Mouse (Mus musculus) liver, embryonic 13.5 days (tissue): ENCODE data around the gene Atxn7. TPM values are rescaled to one million over a fixed set of nuclear protein-coding genes. Genes with fewer than 3 reads are reported as not detected.
"Not testable (repeated sequence)": the region's sequence is repeated elsewhere in the genome, so short reads cannot be mapped to it uniquely, and the experiment has no call there.

Experiments
- ATAC-seq: fragments of 200-750 bp; cut with Nextera tagmentation; 2 replicates; pipeline ENCODE4 v1.8.0; 2017; ENCODE audit warnings: low read depth, mild to moderate bottlenecking, moderate number of reproducible peaks, moderate library complexity
- DNase-seq: peaks from one replicate; pipeline ENCODE4 v3.0.0; 2022
- H3K27ac ChIP-seq: fragments of 300-500 bp; sonication (generic); 2 replicates; pipeline ENCODE4 v1.5.1; 2015; ENCODE audit warnings: moderate library complexity, mild to moderate bottlenecking, inconsistent platforms
- H3K27me3 ChIP-seq: fragments of 300-500 bp; sonication (generic); 2 replicates; pipeline ENCODE4 v1.6.1; 2015; ENCODE audit warnings: mild to moderate bottlenecking, inconsistent platforms
- H3K36me3 ChIP-seq: fragments of 300-500 bp; sonication (generic); 2 replicates; pipeline ENCODE4 v1.6.1; 2015; ENCODE audit warnings: mild to moderate bottlenecking, inconsistent platforms
- H3K4me1 ChIP-seq: fragments of 300-500 bp; sonication (generic); replicated peaks from 2 replicates; pipeline ENCODE4 v1.6.1; 2015; ENCODE audit warnings: inconsistent platforms
- H3K4me2 ChIP-seq: fragments of 300-500 bp; sonication (generic); 2 replicates; pipeline ENCODE4 v1.6.1; 2015; ENCODE audit warnings: inconsistent platforms, mild to moderate bottlenecking, moderate library complexity
- H3K4me3 ChIP-seq: fragments of 300-500 bp; sonication (generic); replicated peaks from 2 replicates; pipeline ENCODE4 v1.5.1; 2015; ENCODE audit warnings: mild to moderate bottlenecking, inconsistent platforms
- H3K9ac ChIP-seq: fragments of 300-500 bp; sonication (generic); 2 replicates; pipeline ENCODE4 v1.6.1; 2015; ENCODE audit warnings: mild to moderate bottlenecking, inconsistent platforms
- H3K9me3 ChIP-seq: fragments of 300-500 bp; sonication (generic); replicated peaks from 2 replicates; pipeline ENCODE4 v1.6.1; 2016; ENCODE audit warnings: inconsistent platforms
- WGBS: fragments of 180-500 bp; shearing (Covaris S2); methylation state at CpG from one replicate; pipeline ENCODE4 v1.1.7; 2015; ENCODE audit not compliant: insufficient replicate concordance; 5-methylcytosine and 5-hydroxymethylcytosine counted together
- polyA plus RNA-seq: library from polyadenylated mRNA; unstranded; fragments of >200 nt; fragmentation: Nextera tagmentation; extraction: Ambion mirVana; gene quantifications from 2 replicates; pipeline ENCODE4 v1.2.1, GENCODE M21; 2015

Gene Atxn7
- polyA plus RNA-seq: 1.2 and 1.6 TPM in 2 replicates

DNA sequence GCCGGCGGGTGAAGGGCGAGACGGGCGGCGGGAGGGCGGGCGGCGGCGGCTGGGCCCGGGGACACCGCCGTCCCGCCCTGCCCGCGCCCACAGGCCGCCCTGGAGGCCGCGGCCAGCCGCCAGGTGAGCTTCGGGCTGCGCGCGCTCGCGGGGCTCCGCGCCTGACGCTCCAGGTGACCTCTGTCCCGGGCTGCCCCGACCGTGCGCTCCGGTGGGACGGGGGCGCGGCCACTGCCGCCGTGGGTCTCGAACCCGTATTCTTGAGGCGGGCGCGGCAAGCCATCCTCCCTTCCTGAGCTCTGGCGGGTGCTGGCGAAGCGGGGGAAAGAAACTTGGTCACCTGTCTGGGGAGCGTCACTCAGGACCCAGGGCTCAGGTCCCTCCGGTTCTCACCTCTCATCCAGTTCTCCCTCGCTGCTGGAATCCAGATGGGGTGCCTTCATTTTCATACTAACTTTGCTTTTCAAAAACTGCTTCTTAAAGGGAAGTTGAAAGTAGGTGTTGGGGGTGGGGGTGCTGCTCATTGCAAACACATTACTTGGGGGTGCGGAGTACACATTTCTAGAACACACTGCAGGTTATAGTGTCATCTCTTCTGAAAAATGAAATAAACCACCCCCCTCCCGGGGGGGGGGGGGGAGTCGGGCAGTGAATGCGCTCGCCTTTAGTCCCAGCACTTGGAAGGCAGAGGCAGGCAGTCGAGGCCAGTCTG, at the start of gene Atxn7, which contains the start of gene Thoc7:
Gene Atxn7 (plus strand): TSS at position 40 of the 712 bp plus-strand sequence.
Gene Thoc7 (minus strand): TSS at position 452 of the 712 bp plus-strand sequence.
- Histone ChIP-seq H3K36me3 (0 out of 2 replicates have a peak, but pooled peaks cover 3% of the 10 kb centered on the region), H3K4me1 (peaks cover 43% of the 10 kb centered on the region), H3K4me3 (peak within 1 kb of the TSS; percentile 94), H3K9ac (peak within 1 kb of the TSS; percentile 95), H3K4me2 (peak within 1 kb of the TSS; percentile 87), H3K9me3 (no peaks in the 10 kb centered on the region), H3K27ac (peak within 1 kb of the TSS; percentile 83), H3K27me3 (no peaks in the 10 kb centered on the region)
- ATAC-seq (peak; percentile 79), DNase-seq (peak; percentile 38)
- 1% methylated on average over 41 of the region's 56 CpGs for WGBS

- Histone ChIP-seq H3K4me3 (no peak within 1 kb of the TSS), H3K4me1 (no peaks in the 10 kb centered on the region), H3K9ac (no peak within 1 kb of the TSS)
Observed at GRCm38 (mm10) chr14:13914387-13915082, 46.7 kb upstream of the Atxn7 start, which contains the start of gene Gm281. Gene Gm281, minus strand, starts transcription at chr14:13914478.

GRCm38 (mm10) chr14:13915207-13915606, 46.0 kb upstream of the Atxn7 start:
- ATAC-seq: no peak
- Histone ChIP-seq H3K27ac (no peak overlapping the region), H3K36me3 (no peaks in the 10 kb centered on the region), H3K9ac (no peak overlapping the region), H3K27me3 (no peaks in the 10 kb centered on the region), H3K9me3 (no peaks in the 10 kb centered on the region), H3K4me2 (no peak overlapping the region), H3K4me3 (no peak overlapping the region), H3K4me1 (no peaks in the 10 kb centered on the region)
- no peak for DNase-seq
- WGBS: 52% methylated on average over 4 of the region's 4 CpGs

More at GRCm38 (mm10) chr14:13914387-13915082, 46.7 kb upstream of the Atxn7 start, which contains the start of gene Gm281:
- no peak for DNase-seq
- no peaks in the 10 kb centered on the region for H3K36me3 ChIP-seq
- no peak for ATAC-seq
- no peaks in the 10 kb centered on the region for H3K9me3 ChIP-seq
- 28% methylated on average over 1 of the region's 1 CpGs for WGBS
- H3K27ac ChIP-seq: no peak within 1 kb of the TSS
- H3K27me3 ChIP-seq: no peaks in the 10 kb centered on the region
- H3K4me2 ChIP-seq: no peak within 1 kb of the TSS

- ATAC-seq: no peak
- H3K4me3 ChIP-seq: no peak overlapping the region
- WGBS: 74% methylated on average over 10 of the region's 10 CpGs
- no peak for DNase-seq
- no peak overlapping the region for H3K9ac ChIP-seq
- no peaks in the 10 kb centered on the region for H3K4me1 ChIP-seq
- no peak overlapping the region for H3K4me2 ChIP-seq
- H3K27me3 ChIP-seq: no peaks in the 10 kb centered on the region
- no peak overlapping the region for H3K27ac ChIP-seq
- no peaks in the 10 kb centered on the region for H3K36me3 ChIP-seq
- H3K9me3 ChIP-seq: no peaks in the 10 kb centered on the region
Observed at GRCm38 (mm10) chr14:13917208-13917607, 44.0 kb upstream of the Atxn7 start.

- H3K36me3 ChIP-seq: no peaks in the 10 kb centered on the region
- H3K9me3 ChIP-seq: no peaks in the 10 kb centered on the region
- ATAC-seq (no peak), DNase-seq (no peak)
- H3K9ac ChIP-seq: no peak overlapping the region
- H3K4me2 ChIP-seq: no peak overlapping the region
- WGBS: 39% methylated on average over 3 of the region's 3 CpGs
- H3K27me3 ChIP-seq: no peaks in the 10 kb centered on the region
- no peak overlapping the region for H3K4me3 ChIP-seq
- H3K4me1 ChIP-seq: no peaks in the 10 kb centered on the region
- no peak overlapping the region for H3K27ac ChIP-seq
Observed at GRCm38 (mm10) chr14:13917630-13918029, 43.6 kb upstream of the Atxn7 start.

DNA sequence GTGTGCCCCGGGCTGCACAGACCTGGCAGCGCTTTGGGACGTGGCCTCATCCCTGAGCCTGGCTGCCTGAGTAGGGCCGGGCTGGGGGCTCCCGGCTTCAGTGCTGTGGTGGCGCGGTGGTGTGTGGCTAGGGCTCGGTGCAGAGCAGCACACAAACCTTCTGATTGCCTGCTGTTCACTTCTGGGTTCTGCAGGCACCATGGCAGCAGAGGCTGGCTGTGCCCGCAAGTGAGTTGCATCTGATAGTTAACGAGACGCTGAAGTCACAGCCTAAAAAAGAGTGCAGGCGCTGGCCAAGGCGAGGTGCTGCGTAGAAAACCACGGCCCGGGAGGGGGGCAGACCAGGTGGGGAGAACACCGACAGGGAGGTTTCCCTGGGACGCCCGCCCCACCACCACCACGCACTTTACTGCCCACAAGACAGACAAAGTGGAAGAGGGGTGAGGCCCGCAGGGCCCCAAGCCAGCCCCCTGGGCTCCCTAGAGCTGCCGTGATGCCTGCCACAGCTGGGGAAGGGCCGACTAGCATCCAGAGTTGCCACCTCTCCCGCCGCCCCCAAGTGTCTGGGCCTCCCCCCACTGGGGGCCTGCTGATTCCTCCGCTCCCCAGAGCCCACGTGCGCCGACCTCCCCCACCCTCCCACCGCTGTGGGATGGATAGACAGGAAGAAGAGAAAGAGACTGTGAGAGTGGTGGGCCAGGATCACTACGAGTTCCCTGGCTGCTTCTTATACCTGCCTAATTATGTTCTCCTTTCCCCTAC, 27.8 kb upstream of the Atxn7 start:
- ATAC-seq: peak; percentile 59
- Histone ChIP-seq H3K36me3 (no peaks in the 10 kb centered on the region), H3K4me3 (peak overlapping the region; percentile 55), H3K4me1 (peaks cover 12% of the 10 kb centered on the region), H3K27me3 (no peaks in the 10 kb centered on the region), H3K9ac (peak overlapping the region; percentile 53), H3K27ac (no peak overlapping the region), H3K4me2 (peak overlapping the region; percentile 77), H3K9me3 (no peaks in the 10 kb centered on the region)
- 31% methylated on average over 30 of the region's 31 CpGs for WGBS
- DNase-seq: no peak

- Histone ChIP-seq H3K27me3 (no peaks in the 10 kb centered on the region), H3K9ac (peak overlapping the region; percentile 53), H3K9me3 (no peaks in the 10 kb centered on the region), H3K27ac (no peak overlapping the region), H3K4me1 (peaks cover 12% of the 10 kb centered on the region), H3K36me3 (no peaks in the 10 kb centered on the region), H3K4me3 (peak overlapping the region; percentile 55), H3K4me2 (peak overlapping the region; percentile 77)
- ATAC-seq (peak; percentile 41; the same call in 1 of the 2 replicates), DNase-seq (no peak)
- WGBS: 31% methylated on average over 5 of the region's 5 CpGs
Observed at GRCm38 (mm10) chr14:13934052-13934371, 27.2 kb upstream of the Atxn7 start.

GRCm38 (mm10) chr14:13944686-13945085, 16.6 kb upstream of the Atxn7 start:
- no peak for ATAC-seq
- no peak for DNase-seq
- 73% methylated on average over 4 of the region's 4 CpGs for WGBS
- Histone ChIP-seq H3K4me2 (no peak overlapping the region), H3K36me3 (peaks cover 23% of the 10 kb centered on the region), H3K4me3 (no peak overlapping the region), H3K27me3 (no peaks in the 10 kb centered on the region), H3K9me3 (no peaks in the 10 kb centered on the region), H3K27ac (no peak overlapping the region), H3K9ac (no peak overlapping the region), H3K4me1 (no peaks in the 10 kb centered on the region)

- WGBS: 82% methylated on average over 7 of the region's 7 CpGs
- Histone ChIP-seq H3K4me2 (no peak overlapping the region), H3K4me3 (no peak overlapping the region), H3K36me3 (peaks cover 44% of the 10 kb centered on the region), H3K9me3 (no peaks in the 10 kb centered on the region), H3K4me1 (no peaks in the 10 kb centered on the region), H3K27ac (no peak overlapping the region), H3K9ac (no peak overlapping the region), H3K27me3 (no peaks in the 10 kb centered on the region)
- ATAC-seq: no peak
- no peak for DNase-seq
Observed at GRCm38 (mm10) chr14:13948345-13948744, 12.9 kb upstream of the Atxn7 start.

DNA sequence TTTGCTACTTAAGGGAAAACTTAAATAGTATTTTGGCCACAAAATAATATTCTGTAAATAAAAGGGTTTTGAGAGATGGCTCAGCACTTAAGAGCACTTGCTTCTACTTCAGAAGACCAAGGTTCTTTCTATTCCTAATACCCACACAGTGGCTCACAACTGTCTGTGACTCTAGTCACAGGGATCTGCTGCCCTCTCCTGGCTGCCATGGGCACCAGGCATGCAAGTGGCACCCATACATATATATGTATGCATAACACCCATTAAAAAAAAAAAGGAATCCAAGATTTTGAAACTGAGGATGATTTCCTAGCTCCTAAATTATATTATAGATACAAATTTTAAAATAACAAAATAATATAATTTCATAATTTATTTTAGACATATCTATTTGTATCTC, 10.8 kb upstream of the Atxn7 start:
- H3K27ac ChIP-seq: no peak overlapping the region
- no peak overlapping the region for H3K9ac ChIP-seq
- no peaks in the 10 kb centered on the region for H3K4me1 ChIP-seq
- DNase-seq: no peak
- H3K9me3 ChIP-seq: no peaks in the 10 kb centered on the region
- H3K4me2 ChIP-seq: no peak overlapping the region
- no peaks in the 10 kb centered on the region for H3K27me3 ChIP-seq
- no peak overlapping the region for H3K4me3 ChIP-seq
- no peak for ATAC-seq
- H3K36me3 ChIP-seq: peaks cover 48% of the 10 kb centered on the region

- H3K27me3 ChIP-seq, H3K4me2 ChIP-seq, ATAC-seq, DNase-seq, H3K4me1 ChIP-seq, H3K9ac ChIP-seq, H3K9me3 ChIP-seq, H3K27ac ChIP-seq, H3K4me3 ChIP-seq: not testable (repeated sequence)
- WGBS: 83% methylated on average over 3 of the region's 3 CpGs
- H3K36me3 ChIP-seq: peaks cover 56% of the 10 kb centered on the region
Observed at GRCm38 (mm10) chr14:13952151-13952550, 9.1 kb upstream of the Atxn7 start.
